Mouse (Mus musculus) midbrain, embryonic 14.5 days (tissue): ENCODE results near the gene Agfg2. TPM values are rescaled to one million over a fixed set of nuclear protein-coding genes. Genes with fewer than 3 reads are reported as not detected.
A peak's percentile ranks its signal among the peaks of the same experiment; 100 is the strongest.

ENCODE experiments used
- ATAC-seq: fragments of 200-750 bp; cut with Nextera tagmentation; 2 replicates; pipeline ENCODE4 v1.8.0; 2017; ENCODE audit warnings: moderate number of reproducible peaks, moderate library complexity; ENCODE audit not compliant: low FRiP score, low TSS enrichment
- DNase-seq: peaks from one replicate; pipeline ENCODE4 v3.0.0-alpha.2; 2015
- H3K27ac ChIP-seq: fragments of 300-500 bp; sonication (generic); replicated peaks from 2 replicates; pipeline ENCODE4 v1.5.1; 2014; ENCODE audit warnings: mild to moderate bottlenecking, low read depth, low read length, moderate library complexity
- H3K27me3 ChIP-seq: fragments of 300-500 bp; sonication (generic); 2 replicates; pipeline ENCODE4 v1.6.1; 2014; ENCODE audit warnings: low read length, control low read depth, mixed read lengths; ENCODE audit not compliant: control insufficient read depth, insufficient read depth
- H3K36me3 ChIP-seq: fragments of 300-500 bp; sonication (generic); 2 replicates; pipeline ENCODE4 v1.6.1; 2014; ENCODE audit warnings: low read length, control low read depth; ENCODE audit not compliant: control insufficient read depth, insufficient read depth
- H3K4me1 ChIP-seq: fragments of 300-500 bp; sonication (generic); 2 replicates; pipeline ENCODE4 v1.6.1; 2014; ENCODE audit warnings: mild to moderate bottlenecking, antibody characterized with exemption, low read length, control low read depth; ENCODE audit not compliant: control insufficient read depth, insufficient read depth
- H3K4me2 ChIP-seq: fragments of 300-500 bp; sonication (generic); 2 replicates; pipeline ENCODE4 v1.6.1; 2014; ENCODE audit warnings: mild to moderate bottlenecking, low read length, moderate library complexity
- H3K4me3 ChIP-seq: fragments of 300-500 bp; sonication (generic); replicated peaks from 2 replicates; pipeline ENCODE4 v1.5.1; 2014; ENCODE audit warnings: low read depth, low read length
- H3K9ac ChIP-seq: fragments of 300-500 bp; sonication (generic); replicated peaks from 2 replicates; pipeline ENCODE4 v1.6.1; 2014; ENCODE audit warnings: mild to moderate bottlenecking, low read length, moderate library complexity
- H3K9me3 ChIP-seq: fragments of 300-500 bp; sonication (generic); 2 replicates; pipeline ENCODE4 v1.6.1; 2016; ENCODE audit warnings: low read length, control low read depth, mixed read lengths; ENCODE audit not compliant: control insufficient read depth
- WGBS: fragments of 180-500 bp; shearing (Covaris S2); extraction: QIAGEN DNeasy Blood & Tissue Kit; methylation state at CpG from one replicate; pipeline ENCODE4 v1.1.7; 2014; 5-methylcytosine and 5-hydroxymethylcytosine counted together
- polyA plus RNA-seq: library from polyadenylated mRNA; unstranded; fragments of >200 nt; fragmentation: Nextera tagmentation; extraction: Ambion mirVana; gene quantifications from 2 replicates; pipeline ENCODE4 v1.2.1, GENCODE M21; 2014

Agfg2 gene
- polyA plus RNA-seq, 1 experiment from 2014 or later = 10.3 TPM

- no peak for ATAC-seq
- H3K36me3 ChIP-seq = no peaks in the 10 kb centered on the region
- no peaks in the 10 kb centered on the region for H3K9me3 ChIP-seq
- no peak overlapping the region for H3K9ac ChIP-seq
- H3K4me2 ChIP-seq = no peak overlapping the region
- H3K27ac ChIP-seq = no peak overlapping the region
- no peaks in the 10 kb centered on the region for H3K4me1 ChIP-seq
- WGBS = 93% methylated on average over 6 of the region's 6 CpGs
- H3K4me3 ChIP-seq = no peak overlapping the region
- no peaks in the 10 kb centered on the region for H3K27me3 ChIP-seq
- no peak for DNase-seq
These were observed 11.5 kb downstream of the Agfg2 start for GRCm38 (mm10) chr5:137673015-137673414.

GRCm38 (mm10) chr5:137672361-137672760 lies 12.2 kb downstream of the Agfg2 start:
- H3K4me2 ChIP-seq = no peak overlapping the region
- DNase-seq (no peak), ATAC-seq (no peak)
- no peaks in the 10 kb centered on the region for H3K9me3 ChIP-seq
- no peak overlapping the region for H3K27ac ChIP-seq
- no peaks in the 10 kb centered on the region for H3K27me3 ChIP-seq
- 81% methylated on average over 5 of the region's 5 CpGs for WGBS
- peaks cover 3% of the 10 kb centered on the region for H3K36me3 ChIP-seq
- no peak overlapping the region for H3K9ac ChIP-seq
- H3K4me1 ChIP-seq = no peaks in the 10 kb centered on the region
- no peak overlapping the region for H3K4me3 ChIP-seq

GRCm38 (mm10) chr5:137671443-137672240 lies 12.9 kb downstream of the Agfg2 start:
- Histone ChIP-seq H3K27me3 (no peaks in the 10 kb centered on the region), H3K27ac (peak overlapping the region; percentile 22; the same call in 1 of the 2 replicates), H3K4me3 (no peak overlapping the region), H3K36me3 (peaks cover 10% of the 10 kb centered on the region), H3K9ac (no peak overlapping the region; the same call in 1 of the 2 replicates), H3K4me2 (no peak overlapping the region), H3K9me3 (no peaks in the 10 kb centered on the region), H3K4me1 (no peaks in the 10 kb centered on the region)
- no peak for DNase-seq
- no peak for ATAC-seq
- WGBS = 57% methylated on average over 9 of the region's 9 CpGs

GRCm38 (mm10) chr5:137670240-137670639 lies 14.3 kb downstream of the Agfg2 start:
- H3K9ac ChIP-seq = no peak overlapping the region
- DNase-seq = no peak
- no peak overlapping the region for H3K4me2 ChIP-seq
- no peak overlapping the region for H3K27ac ChIP-seq
- WGBS = 96% methylated on average over 1 of the region's 1 CpGs
- H3K27me3 ChIP-seq = no peaks in the 10 kb centered on the region
- no peak for ATAC-seq
- no peak overlapping the region for H3K4me3 ChIP-seq
- H3K36me3 ChIP-seq = peaks cover 22% of the 10 kb centered on the region
- H3K4me1 ChIP-seq = no peaks in the 10 kb centered on the region
- H3K9me3 ChIP-seq = no peaks in the 10 kb centered on the region

- DNase-seq (peak; percentile 24), ATAC-seq (no peak)
- 66% methylated on average over 10 of the region's 10 CpGs for WGBS
- Histone ChIP-seq H3K36me3 (peaks cover 28% of the 10 kb centered on the region), H3K4me3 (no peak overlapping the region), H3K4me2 (no peak overlapping the region), H3K27me3 (no peaks in the 10 kb centered on the region), H3K9me3 (no peaks in the 10 kb centered on the region), H3K27ac (no peak overlapping the region), H3K9ac (no peak overlapping the region), H3K4me1 (no peaks in the 10 kb centered on the region)
These were observed 15.6 kb downstream of the Agfg2 start for GRCm38 (mm10) chr5:137668971-137669370.

GRCm38 (mm10) chr5:137663057-137663456 lies 21.5 kb downstream of the Agfg2 start:
- H3K27me3 ChIP-seq = no peaks in the 10 kb centered on the region
- WGBS = 81% methylated on average over 9 of the region's 9 CpGs
- no peak overlapping the region for H3K9ac ChIP-seq
- H3K4me3 ChIP-seq = no peak overlapping the region
- ATAC-seq (no peak), DNase-seq (no peak)
- H3K4me2 ChIP-seq = no peak overlapping the region
- no peaks in the 10 kb centered on the region for H3K9me3 ChIP-seq
- no peaks in the 10 kb centered on the region for H3K4me1 ChIP-seq
- no peak overlapping the region for H3K27ac ChIP-seq
- peaks cover 69% of the 10 kb centered on the region for H3K36me3 ChIP-seq

GRCm38 (mm10) chr5:137660064-137660688 lies 24.4 kb downstream of the Agfg2 start:
- Histone ChIP-seq H3K4me2 (no peak overlapping the region), H3K27ac (no peak overlapping the region), H3K4me3 (no peak overlapping the region), H3K4me1 (no peaks in the 10 kb centered on the region), H3K9ac (no peak overlapping the region), H3K27me3 (no peaks in the 10 kb centered on the region), H3K36me3 (peaks cover 46% of the 10 kb centered on the region), H3K9me3 (no peaks in the 10 kb centered on the region)
- DNase-seq (no peak), ATAC-seq (no peak)
- WGBS = 94% methylated on average over 6 of the region's 6 CpGs

GRCm38 (mm10) chr5:137656977-137657376 lies 27.5 kb downstream of the Agfg2 start:
- peaks cover 41% of the 10 kb centered on the region for H3K36me3 ChIP-seq
- no peaks in the 10 kb centered on the region for H3K27me3 ChIP-seq
- no peak overlapping the region for H3K4me2 ChIP-seq
- H3K4me3 ChIP-seq = no peak overlapping the region
- no peak for ATAC-seq
- peak; percentile 93 for DNase-seq
- no peaks in the 10 kb centered on the region for H3K9me3 ChIP-seq
- H3K9ac ChIP-seq = no peak overlapping the region
- 35% methylated on average over 6 of the region's 6 CpGs for WGBS
- no peaks in the 10 kb centered on the region for H3K4me1 ChIP-seq
- H3K27ac ChIP-seq = no peak overlapping the region

GRCm38 (mm10) chr5:137654746-137655145 lies 29.8 kb downstream of the Agfg2 start:
- Histone ChIP-seq H3K9me3 (no peaks in the 10 kb centered on the region), H3K4me3 (no peak overlapping the region), H3K36me3 (peaks cover 31% of the 10 kb centered on the region), H3K27ac (no peak overlapping the region), H3K4me1 (peaks cover 9% of the 10 kb centered on the region), H3K9ac (no peak overlapping the region), H3K4me2 (no peak overlapping the region), H3K27me3 (no peaks in the 10 kb centered on the region)
- DNase-seq = no peak
- WGBS = 77% methylated on average over 7 of the region's 7 CpGs
- ATAC-seq = no peak
